Mouse (Mus musculus): Measurements from ENCODE around the gene Tarm1.

Tarm1 gene

DNA sequence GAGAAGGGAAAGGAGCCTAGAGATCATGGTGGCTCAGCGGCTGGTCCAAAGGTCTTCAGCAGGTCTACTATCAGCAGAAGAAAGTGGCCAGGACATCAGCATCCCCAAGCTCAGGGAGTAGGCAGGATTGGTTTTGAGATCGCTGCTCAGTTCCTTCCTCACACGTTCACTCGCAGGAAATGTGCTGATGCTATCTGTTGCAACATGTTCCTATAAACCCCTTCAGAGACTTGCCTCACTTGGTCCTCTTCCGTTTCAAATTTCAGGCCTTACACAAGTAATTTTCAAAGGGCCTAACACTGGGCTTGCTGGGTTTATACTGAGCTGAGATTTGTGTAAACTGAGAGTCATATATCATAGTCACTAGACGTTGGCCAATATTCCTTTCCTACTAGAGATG lies at the start of gene Tarm1:
Tarm1 (minus strand) TSS at position 186 of the 400 bp plus-strand sequence.
- in situ Hi-C loops (cut with MboI; ENCODE audit: low pct_unique_long_range_greater_than_20kb in 1 of 2, low sequenced_read_pairs in 2 of 2, unreplicated experiment in 1 of 2) = no loop called here

DNA sequence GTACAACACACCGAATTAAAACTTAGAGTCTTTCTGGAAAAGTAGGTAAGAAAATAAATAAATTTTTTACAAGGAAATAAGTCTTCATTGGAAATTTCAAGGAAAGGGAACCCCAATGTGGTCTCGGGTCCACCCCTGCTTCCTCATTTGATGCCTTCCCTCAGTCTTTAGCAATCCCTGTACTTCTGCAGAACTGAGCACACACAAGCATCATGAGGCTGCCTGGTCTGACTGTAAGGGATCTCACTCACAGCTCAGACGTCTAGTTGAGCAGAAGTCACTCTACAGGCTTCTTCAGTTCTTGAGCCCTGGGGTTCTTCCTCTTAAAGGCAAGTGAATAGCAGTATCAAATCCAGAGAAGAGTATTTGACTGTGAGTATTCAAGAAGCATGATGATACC lies 3.5 kb upstream of the Tarm1 start:
- in situ Hi-C loops (cut with MboI; ENCODE audit: low pct_unique_long_range_greater_than_20kb in 1 of 2, low sequenced_read_pairs in 2 of 2, unreplicated experiment in 1 of 2) = no loop called here

DNA sequence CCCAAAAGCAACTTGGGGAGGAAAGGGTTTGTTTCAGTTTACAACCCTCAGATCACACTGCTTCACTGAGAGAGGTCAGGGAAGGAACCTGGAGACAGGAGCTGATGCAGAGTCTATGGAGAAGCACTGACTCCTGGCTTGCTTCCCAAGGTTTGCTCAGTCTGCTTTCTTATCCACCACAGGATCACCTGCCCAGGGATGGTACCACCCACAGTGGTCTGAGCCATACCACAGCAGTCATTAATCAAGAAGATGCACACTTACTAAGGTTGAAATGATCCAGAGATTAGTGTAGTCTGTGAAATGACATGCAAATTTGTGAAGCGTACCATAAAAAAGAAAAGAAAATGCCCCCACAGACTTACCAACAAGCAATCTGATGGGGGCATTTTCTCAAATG lies 2.0 kb downstream of the Tarm1 start:
- in situ Hi-C loops (cut with MboI; ENCODE audit: low pct_unique_long_range_greater_than_20kb in 1 of 2, low sequenced_read_pairs in 2 of 2, unreplicated experiment in 1 of 2) = no loop called here

DNA sequence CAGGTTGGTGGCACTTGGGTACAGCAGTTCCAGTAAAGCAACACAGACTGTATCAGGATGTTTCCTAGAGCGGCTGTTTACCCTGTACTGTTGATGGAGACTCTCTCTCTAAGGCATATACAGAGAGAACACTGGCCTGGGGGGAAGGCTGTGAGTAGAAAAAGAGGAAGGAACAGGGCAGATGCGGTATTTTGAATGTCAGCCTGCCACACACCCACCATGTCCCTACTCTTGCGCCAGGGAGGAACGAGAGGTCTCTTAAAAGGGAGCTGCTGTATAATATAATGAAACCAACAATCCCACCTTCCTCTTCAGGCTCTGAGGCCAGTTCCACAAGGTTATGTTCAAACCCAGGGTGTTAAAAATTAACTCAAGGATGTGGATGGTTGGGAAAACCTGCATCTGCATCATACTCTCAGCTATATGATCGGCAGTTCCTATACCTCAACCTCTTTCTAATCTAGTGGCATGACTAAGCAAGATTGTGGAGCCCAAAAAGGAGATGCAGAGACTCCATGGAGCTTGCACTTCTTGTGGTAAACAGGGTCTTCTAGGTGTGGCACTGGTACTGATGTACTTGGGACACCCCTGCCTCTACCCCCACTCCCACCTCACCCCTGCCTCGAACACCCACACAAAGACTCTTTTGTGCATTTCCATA lies 20.3 kb downstream of the Tarm1 start:
- in situ Hi-C loops (cut with MboI; ENCODE audit: low pct_unique_long_range_greater_than_20kb in 1 of 2, low sequenced_read_pairs in 2 of 2, unreplicated experiment in 1 of 2) = no loop called here

DNA sequence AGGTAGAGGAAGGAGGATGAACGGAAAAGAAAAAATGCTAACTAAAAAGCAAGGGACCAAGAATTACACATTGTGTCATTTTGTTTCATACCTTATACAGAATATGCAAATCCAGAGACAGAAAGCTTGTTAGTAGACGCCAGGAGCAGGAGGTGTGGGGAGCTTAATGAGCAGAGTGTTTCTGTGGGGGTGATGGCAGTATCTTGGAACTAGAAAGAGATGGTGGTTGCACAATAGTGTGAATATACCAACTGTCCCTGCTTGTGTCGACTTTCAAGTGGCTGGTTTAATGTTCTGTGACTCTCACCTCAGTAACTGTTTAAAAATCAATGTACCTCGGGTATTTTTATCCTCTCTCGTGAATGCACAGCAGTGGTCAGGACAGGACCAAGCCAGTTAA lies 25.7 kb downstream of the Tarm1 start:
- in situ Hi-C loops (cut with MboI; ENCODE audit: low pct_unique_long_range_greater_than_20kb in 1 of 2, low sequenced_read_pairs in 2 of 2, unreplicated experiment in 1 of 2) = no loop called here

DNA sequence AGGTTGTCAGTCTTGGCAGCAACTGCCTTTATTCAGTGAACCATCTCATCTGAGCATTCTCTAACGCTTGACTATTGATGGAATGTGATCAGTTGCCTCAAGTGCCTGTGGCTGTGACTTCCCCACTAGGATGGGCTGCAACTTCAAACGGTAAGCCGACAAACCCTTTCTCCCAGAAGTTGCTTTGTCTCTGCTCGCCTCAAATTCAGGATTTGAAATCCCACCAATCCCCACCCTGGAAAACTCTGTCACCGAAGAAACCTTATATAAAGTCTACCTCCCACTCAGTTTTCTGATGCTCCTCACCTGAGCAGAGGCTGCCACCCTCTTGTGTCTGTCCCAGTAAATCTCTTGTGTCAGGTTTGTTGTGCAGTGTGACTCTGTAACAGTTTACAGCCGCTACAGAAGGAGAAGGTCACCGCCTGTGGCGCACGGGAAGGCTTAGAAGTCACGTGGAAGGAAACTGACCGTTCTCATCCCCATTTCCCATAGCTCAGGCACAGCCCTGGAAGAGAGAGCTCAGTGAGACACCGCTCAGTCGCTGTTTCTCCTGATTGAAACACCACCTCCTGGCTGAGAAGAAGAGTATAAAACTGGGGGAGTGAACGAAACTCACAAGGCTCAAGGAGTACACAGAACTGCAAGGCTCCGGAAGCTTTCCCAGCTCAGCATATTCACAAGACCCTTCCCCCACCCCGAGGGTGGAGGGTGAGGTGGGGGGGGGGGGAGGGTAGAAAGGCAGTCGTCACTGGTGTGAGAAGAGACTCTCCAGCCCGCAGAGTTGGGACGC lies 27.9 kb downstream of the Tarm1 start:
- in situ Hi-C loops (cut with MboI; ENCODE audit: low pct_unique_long_range_greater_than_20kb in 1 of 2, low sequenced_read_pairs in 2 of 2, unreplicated experiment in 1 of 2) = no loop called here

DNA sequence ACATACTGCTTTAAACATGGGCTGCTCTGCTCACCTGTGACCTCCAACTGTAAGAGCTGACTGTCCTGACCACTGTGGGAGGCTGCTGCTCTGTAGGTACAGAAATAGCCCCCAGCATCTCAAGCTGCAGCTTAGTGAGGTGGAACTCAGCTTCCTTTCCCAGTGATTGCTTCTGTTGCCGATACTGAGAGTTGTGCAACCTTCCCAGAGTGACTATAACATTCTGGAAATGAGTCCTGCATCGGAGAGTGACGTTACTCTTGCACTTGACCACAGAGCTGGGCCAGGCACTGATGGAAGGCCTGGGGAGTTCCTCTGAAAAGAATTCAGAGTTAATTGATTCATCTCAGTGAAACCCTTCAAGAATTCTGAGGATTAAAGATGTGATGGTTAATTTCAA lies 29.6 kb downstream of the Tarm1 start:
- in situ Hi-C loops (cut with MboI; ENCODE audit: low pct_unique_long_range_greater_than_20kb in 1 of 2, low sequenced_read_pairs in 2 of 2, unreplicated experiment in 1 of 2) = no loop called here

DNA sequence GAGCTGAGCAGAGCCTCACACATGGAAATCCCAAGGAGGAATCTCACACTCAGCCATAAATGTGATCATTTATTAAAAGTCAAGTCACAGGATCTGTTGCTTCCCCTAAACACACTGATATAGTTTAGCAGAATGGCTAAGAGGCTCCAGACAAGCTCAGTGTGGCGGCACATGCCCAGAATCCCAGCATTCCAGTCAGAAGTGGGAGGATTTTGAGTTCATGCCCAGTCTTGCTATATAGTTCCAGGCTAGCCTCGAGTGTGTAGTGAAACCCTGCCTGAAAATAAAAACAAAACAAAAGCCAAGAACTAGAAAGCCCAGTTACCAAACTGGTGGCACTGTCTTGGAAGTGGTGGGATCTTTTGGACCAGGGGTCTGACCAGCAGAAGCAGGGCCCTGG lies 33.8 kb downstream of the Tarm1 start:
- in situ Hi-C loops (cut with MboI; ENCODE audit: low pct_unique_long_range_greater_than_20kb in 1 of 2, low sequenced_read_pairs in 2 of 2, unreplicated experiment in 1 of 2) = no loop called here

DNA sequence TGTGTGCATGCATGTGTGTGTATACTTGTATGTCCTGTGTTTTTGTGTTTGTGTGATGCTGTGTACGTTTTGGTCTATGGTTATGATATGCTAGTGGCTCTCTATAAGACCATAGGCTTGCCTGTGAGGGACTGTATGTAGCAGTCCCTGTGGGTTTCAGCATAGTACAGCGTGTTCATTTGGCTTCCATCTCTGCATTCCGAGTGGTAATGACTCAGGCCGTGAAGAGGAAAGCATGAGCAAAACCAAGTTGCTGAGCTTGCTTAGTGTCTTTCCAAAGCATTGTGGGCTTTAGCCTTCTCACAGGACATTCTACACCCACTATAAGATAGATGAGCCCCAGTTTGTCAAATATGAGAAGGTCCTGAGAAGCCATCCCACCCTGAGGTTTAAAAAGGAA lies 39.1 kb downstream of the Tarm1 start:
- in situ Hi-C loops (cut with MboI; ENCODE audit: low pct_unique_long_range_greater_than_20kb in 1 of 2, low sequenced_read_pairs in 2 of 2, unreplicated experiment in 1 of 2) = no loop called here

DNA sequence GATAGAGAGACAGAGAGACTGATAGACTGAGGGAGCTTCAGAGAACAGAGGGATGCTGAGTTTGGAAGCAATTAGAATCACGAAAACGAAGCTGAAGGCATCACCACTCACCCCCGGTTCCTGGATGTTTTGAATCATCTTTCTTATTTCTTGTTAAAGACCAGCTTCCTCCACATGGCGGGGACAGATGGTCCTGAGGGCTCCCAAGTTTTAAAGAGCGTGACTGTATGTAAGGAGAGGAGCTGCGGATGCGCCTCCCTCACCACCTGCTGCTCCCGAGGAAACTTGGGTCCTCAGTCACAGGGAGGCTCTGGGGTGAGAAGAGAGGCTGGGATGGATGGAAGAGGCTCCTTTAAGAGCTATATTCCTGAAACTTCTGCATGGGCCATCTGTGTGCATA lies 42.2 kb downstream of the Tarm1 start:
- in situ Hi-C loops (cut with MboI; ENCODE audit: low pct_unique_long_range_greater_than_20kb in 1 of 2, low sequenced_read_pairs in 2 of 2, unreplicated experiment in 1 of 2) = no loop called here

DNA sequence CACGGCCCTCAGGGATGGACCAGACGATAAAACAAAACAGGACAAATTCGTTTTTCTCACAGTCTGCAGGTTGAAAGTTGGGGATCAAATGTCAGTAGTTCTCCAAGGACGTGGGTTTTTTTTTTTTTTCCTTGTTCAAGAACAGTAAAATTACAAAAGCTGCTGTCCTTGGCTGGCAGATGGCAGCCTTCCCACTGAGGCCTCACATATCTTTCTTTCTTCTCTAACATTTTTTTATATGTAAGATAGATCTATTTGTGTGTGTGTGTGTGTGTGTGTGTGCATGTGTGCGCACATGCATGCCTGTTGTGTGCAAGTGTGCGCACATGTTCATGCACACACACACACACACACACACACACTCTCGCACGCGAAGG lies 44.6 kb downstream of the Tarm1 start:
- in situ Hi-C loops (cut with MboI; ENCODE audit: low pct_unique_long_range_greater_than_20kb in 1 of 2, low sequenced_read_pairs in 2 of 2, unreplicated experiment in 1 of 2) = no loop called here

DNA sequence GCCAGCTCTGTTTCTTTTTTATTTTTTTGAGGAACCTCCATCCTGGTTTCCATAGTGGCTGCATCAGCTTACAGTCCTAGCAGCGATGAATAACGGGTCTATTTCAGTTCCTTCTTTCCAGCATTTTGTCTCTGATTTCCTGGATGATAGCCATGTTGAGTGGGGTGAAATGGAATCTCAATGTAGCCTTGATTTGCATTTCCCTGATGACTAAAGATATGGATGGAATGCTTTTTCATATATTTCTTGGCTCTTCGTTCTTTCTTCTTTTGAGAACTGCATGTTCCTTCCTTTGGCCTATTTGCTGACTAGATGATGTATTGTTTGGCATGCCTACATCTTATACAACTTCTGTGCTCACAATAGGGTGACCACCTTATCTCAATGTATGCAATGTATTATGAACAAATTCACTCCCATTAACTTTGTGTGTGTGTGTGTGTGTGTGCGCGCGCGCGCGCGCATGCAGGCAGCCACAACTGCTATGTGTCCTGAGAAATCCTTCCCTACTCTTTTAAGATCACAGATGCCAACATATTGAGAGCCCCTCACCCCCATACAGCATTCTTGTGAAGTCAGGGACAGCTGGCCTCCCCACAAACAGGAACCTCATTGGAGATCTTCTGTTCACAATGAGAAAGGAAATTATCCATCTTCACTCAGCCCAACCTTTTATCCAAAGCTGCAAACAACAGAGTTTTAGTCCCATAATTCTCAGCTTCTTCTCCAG lies 45.1 kb downstream of the Tarm1 start:
- in situ Hi-C loops (cut with MboI; ENCODE audit: low pct_unique_long_range_greater_than_20kb in 1 of 2, low sequenced_read_pairs in 2 of 2, unreplicated experiment in 1 of 2) = no loop called here

DNA sequence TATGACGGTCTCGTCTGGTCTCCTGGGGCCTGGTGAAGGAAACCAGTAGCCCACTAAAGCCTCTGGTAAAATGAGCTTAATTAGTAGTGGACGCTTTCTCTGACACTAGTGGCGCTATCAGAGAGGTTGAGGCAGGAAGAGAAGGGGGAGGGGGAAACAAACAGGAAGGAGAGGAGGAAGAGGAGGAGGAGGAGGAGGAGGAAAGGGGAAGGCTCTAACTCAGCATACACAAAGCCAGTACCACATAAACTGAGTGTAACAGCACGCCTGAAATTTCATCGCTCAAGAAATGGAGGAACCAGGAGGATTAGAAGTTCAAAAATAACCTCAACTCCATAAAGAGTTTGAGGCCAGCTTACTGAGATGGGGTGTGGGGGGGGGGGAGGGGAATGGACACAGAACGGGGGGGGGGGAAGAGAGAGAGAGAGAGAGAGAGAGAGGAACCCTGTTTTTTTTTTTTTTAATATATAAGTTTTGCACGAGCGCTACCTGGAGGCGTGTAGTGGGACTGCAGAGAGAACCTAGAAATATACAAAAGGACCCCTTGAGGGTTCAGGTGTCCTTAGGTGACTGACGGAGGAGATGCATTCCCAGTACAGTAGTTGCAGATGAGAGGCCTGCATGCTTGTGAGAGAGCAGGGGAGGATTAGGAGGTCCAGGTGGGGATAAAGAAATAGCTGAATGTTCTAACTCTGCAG lies 48.8 kb downstream of the Tarm1 start:
- in situ Hi-C loops (cut with MboI; ENCODE audit: low pct_unique_long_range_greater_than_20kb in 1 of 2, low sequenced_read_pairs in 2 of 2, unreplicated experiment in 1 of 2) = no loop called here

DNA sequence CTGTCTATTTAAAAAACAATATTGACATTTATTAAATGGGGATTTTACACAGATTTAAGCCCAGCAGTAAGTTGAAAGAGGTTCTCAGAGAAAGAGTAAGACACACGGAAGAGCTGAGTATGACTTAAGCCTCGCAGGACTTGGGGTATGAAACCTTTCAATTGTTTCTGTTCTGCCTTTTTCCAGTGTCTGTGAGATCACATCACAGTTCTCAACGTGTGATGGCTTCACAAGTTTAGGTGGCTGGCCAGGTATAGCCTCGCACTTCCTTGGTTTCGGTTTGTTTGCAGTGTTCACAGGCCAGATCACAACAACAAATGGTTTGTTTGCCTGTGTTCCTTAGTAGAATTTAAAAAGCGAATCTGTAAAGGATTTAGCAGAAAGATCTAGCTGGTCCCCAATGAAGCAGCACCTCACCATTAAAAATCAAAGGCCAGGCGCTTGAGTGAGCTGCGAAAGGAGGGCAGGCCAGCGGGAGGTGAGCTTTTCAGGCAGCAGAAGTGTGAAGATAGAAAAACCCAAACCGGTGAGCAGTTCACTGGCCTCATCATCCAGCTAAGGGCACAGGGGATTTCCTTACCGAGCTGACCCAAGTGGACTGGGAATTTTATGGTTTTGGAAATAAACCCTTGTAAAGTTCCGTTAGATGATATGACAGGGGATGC lies 49.5 kb downstream of the Tarm1 start:
- in situ Hi-C loops (cut with MboI; ENCODE audit: low pct_unique_long_range_greater_than_20kb in 1 of 2, low sequenced_read_pairs in 2 of 2, unreplicated experiment in 1 of 2) = no loop called here

DNA sequence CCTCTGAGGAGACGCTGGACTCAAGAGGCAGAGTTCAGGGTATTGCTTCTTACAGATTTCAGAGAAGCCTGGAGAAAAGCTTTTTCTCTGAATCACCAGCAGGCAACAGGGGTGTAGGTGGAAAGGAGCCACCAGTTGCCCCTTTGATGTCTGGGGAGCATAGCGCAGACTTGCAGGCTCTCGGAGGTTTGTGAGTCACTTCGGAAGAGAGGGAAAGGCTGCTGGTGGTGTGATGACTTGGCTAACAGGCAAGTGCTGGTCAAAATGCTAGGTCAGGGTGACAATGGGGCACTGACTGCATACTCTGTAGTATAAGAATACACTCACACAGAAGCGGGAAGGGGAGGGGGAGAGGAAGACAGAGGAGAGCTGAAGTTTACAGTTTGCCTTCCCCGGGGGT lies 51.3 kb downstream of the Tarm1 start:
- in situ Hi-C loops (cut with MboI; ENCODE audit: low pct_unique_long_range_greater_than_20kb in 1 of 2, low sequenced_read_pairs in 2 of 2, unreplicated experiment in 1 of 2) = no loop called here

DNA sequence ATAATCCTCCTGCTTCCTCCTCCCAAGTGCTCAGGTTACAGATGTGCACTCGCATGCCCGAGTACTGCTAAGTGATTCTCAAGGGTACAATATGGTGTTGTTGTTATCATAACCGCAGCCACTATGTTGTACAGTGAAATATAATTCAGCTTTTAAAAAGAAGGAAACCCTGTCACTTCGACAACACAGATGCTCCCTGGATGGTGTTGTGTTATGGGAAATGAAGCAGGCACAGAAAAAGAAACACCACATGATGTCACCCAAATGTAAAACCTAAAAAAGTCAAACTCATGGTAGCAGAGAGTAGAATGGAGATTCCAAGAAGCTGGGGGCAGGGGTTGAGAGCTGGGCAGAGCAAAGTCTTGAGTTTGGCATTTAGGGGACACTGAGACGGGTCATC lies 51.8 kb downstream of the Tarm1 start:
- in situ Hi-C loops (cut with MboI; ENCODE audit: low pct_unique_long_range_greater_than_20kb in 1 of 2, low sequenced_read_pairs in 2 of 2, unreplicated experiment in 1 of 2) = no loop called here

DNA sequence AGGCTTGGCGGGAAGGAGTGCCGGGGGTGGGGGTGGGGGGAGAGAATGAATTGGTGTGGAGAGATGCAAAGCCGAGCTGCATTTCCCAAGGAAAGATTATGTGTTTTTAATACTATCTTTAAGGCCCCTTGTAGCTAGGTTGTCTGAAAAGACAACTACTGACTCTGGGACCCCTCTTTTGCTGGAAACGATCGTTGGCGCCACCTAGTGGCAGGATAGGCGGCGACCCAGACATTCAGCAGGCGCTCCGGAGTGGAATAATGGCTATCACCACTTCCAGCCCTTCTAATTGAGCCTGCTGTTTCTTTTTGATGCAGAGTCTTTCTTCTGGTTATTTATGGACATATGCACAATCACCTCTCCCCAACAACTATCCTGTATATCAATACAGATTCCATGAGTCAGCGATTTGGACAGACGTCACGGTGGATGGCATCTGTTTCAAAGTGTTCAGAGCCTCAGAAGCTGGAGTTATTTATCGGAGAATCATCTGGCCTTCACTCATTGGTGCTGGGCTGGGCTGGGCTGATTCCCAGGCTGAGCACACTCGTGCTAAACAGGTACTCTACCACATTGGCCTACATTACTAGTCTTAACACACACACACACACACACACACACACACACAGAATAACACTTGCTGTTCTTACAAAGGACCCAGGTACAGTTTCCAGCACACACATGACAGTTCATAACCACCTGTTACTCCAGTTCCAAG lies 53.5 kb downstream of the Tarm1 start:
- in situ Hi-C loops (cut with MboI; ENCODE audit: low pct_unique_long_range_greater_than_20kb in 1 of 2, low sequenced_read_pairs in 2 of 2, unreplicated experiment in 1 of 2) = no loop called here

DNA sequence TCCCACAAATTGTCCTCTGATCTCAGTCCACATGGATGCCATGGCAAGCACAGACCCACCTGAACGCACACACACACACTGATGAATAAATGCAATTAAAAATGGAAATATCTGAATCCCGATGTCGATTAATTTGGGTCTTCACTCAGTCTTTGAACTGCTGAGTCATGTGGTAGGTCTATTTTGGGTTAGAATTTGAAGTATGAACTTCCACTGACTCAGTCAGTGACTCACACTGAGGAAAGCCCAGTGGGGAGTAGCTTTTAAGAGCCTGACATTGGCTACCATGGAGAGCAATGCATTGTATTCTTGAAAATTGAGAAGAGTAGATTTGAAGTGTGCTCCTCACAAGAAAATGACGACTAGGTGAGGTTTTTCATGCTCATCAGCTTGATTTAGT lies 55.4 kb downstream of the Tarm1 start:
- in situ Hi-C loops (cut with MboI; ENCODE audit: low pct_unique_long_range_greater_than_20kb in 1 of 2, low sequenced_read_pairs in 2 of 2, unreplicated experiment in 1 of 2) = no loop called here

All from mouse embryonic stem cell (cell line).